Mouse (Mus musculus) small intestine, adult 2 months (tissue): ENCODE measurements at regions not wholly inside any gene's neighbourhood (a gene's known extent, or its start where the extent isn't known, plus 50 kb on each side); places are given as distances from the start of the nearest gene placed in this dataset.

Experiments
- CTCF ChIP-seq: fragments of 200-500 bp; IDR thresholded peaks from 2 replicates; pipeline ENCODE4 v1.5.1; 2012; ENCODE audit warnings: low read depth, mild to moderate bottlenecking, control low read depth, inconsistent platforms, low read length, moderate library complexity, mixed read lengths; ENCODE audit not compliant: insufficient replicate concordance, insufficient read length; ENCODE audit errors: extremely low read depth
- POLR2A ChIP-seq: fragments of 200-500 bp; IDR thresholded peaks from 2 replicates; pipeline ENCODE4 v1.6.1; 2012; ENCODE audit warnings: low read depth, mild to moderate bottlenecking, control low read depth, inconsistent platforms, low read length, moderate library complexity

GRCm38 (mm10) chr6:70714239-70714638 lies 77.8 kb downstream of the Rpia start:
- peak; percentile 33; the same call in 1 of the 2 replicates for TF ChIP-seq CTCF
- no peak for TF ChIP-seq POLR2A
